Mouse (Mus musculus) liver, postnatal 0 days (tissue): ENCODE results near the gene Kif1bp.

Experiments
- CTCF ChIP-seq: sonication (generic); IDR thresholded peaks from 2 replicates; pipeline ENCODE4 v1.5.1; 2016; ENCODE audit warnings: antibody characterized with exemption, low read depth
- EP300 ChIP-seq: IDR thresholded peaks from 2 replicates; pipeline ENCODE4 v1.6.1; 2016; ENCODE audit warnings: antibody characterized with exemption, low read depth, mild to moderate bottlenecking

GRCm38 (mm10) chr10:62532832-62533231 lies 45.4 kb downstream of the Kif1bp start:
- no peak for TF ChIP-seq CTCF
- TF ChIP-seq EP300, result no peak
